Mouse (Mus musculus) limb, embryonic 14.5 days (tissue): Measurements from ENCODE around the gene Gyg. TPM values are rescaled to one million over a fixed set of nuclear protein-coding genes. Genes with fewer than 3 reads are reported as not detected.

Experiments used
- ATAC-seq: fragments of 200-750 bp; cut with Nextera tagmentation; 2 replicates; pipeline ENCODE4 v1.8.0; 2017; ENCODE audit warnings: low read depth, moderate number of reproducible peaks, moderate TSS enrichment; ENCODE audit not compliant: low FRiP score
- DNase-seq: peaks from one replicate; pipeline ENCODE4 v3.0.0-alpha.2; 2015; ENCODE audit warnings: low spot score
- H3K27ac ChIP-seq: fragments of 300-500 bp; sonication (generic); replicated peaks from 2 replicates; pipeline ENCODE4 v1.5.1; 2014; ENCODE audit warnings: low read depth, mild to moderate bottlenecking, low read length, moderate library complexity, mixed read lengths
- H3K27me3 ChIP-seq: fragments of 300-500 bp; sonication (generic); 2 replicates; pipeline ENCODE4 v1.6.1; 2014; ENCODE audit warnings: low read length, mixed read lengths; ENCODE audit not compliant: control insufficient read depth, insufficient read depth
- H3K36me3 ChIP-seq: fragments of 300-500 bp; sonication (generic); 2 replicates; pipeline ENCODE4 v1.6.1; 2014; ENCODE audit warnings: mild to moderate bottlenecking, low read length, moderate library complexity, mixed read lengths; ENCODE audit not compliant: control insufficient read depth, insufficient read depth
- H3K4me1 ChIP-seq: fragments of 300-500 bp; sonication (generic); 2 replicates; pipeline ENCODE4 v1.6.1; 2014; ENCODE audit warnings: antibody characterized with exemption, low read length, mixed read lengths; ENCODE audit not compliant: control insufficient read depth, insufficient read depth
- H3K4me2 ChIP-seq: fragments of 300-500 bp; sonication (generic); replicated peaks from 2 replicates; pipeline ENCODE4 v1.6.1; 2014; ENCODE audit warnings: low read depth, mild to moderate bottlenecking, low read length, moderate library complexity; ENCODE audit not compliant: severe bottlenecking
- H3K4me3 ChIP-seq: fragments of 300-500 bp; sonication (generic); replicated peaks from 2 replicates; pipeline ENCODE4 v1.5.1; 2014; ENCODE audit warnings: low read length
- H3K9ac ChIP-seq: fragments of 300-500 bp; sonication (generic); 2 replicates; pipeline ENCODE4 v1.6.1; 2014; ENCODE audit warnings: mild to moderate bottlenecking, low read depth, low read length, moderate library complexity; ENCODE audit not compliant: severe bottlenecking
- H3K9me3 ChIP-seq: fragments of 300-500 bp; sonication (generic); 2 replicates; pipeline ENCODE4 v1.6.1; 2016; ENCODE audit warnings: low read length; ENCODE audit not compliant: control insufficient read depth
- POLR2A ChIP-seq: fragments of 200-500 bp; IDR thresholded peaks from 2 replicates; pipeline ENCODE4 v1.8.0; 2012; ENCODE audit warnings: inconsistent platforms, mild to moderate bottlenecking, moderate library complexity, borderline replicate concordance; ENCODE audit not compliant: insufficient read depth, insufficient read length; ENCODE audit errors: extremely low read depth
- WGBS: fragments of 180-500 bp; shearing (Covaris S2); extraction: QIAGEN DNeasy Blood & Tissue Kit; methylation state at CpG from one replicate; pipeline ENCODE4 v1.1.7; 2014; 5-methylcytosine and 5-hydroxymethylcytosine counted together
- polyA plus RNA-seq, 2 experiments: library from polyadenylated mRNA; depleted of rRNA in 1 of 2; stranded (reverse) in 1 of 2; unstranded in 1 of 2; fragments of >200 nt; fragmentation: Nextera tagmentation in 1 of 2; extraction: Ambion mirVana in 1 of 2; gene quantifications; 2 replicates each; pipeline versions ENCODE4 v1.2.1 to v1.2.3; 2012 to 2014

Gyg gene
- 27.0 and 27.8 TPM in 2 replicates for polyA plus RNA-seq (2012; rRNA removed)
- 48.9 and 50.9 TPM in 2 replicates for polyA plus RNA-seq (2014; fragmentation: Nextera tagmentation; extraction: Ambion mirVana)

DNA sequence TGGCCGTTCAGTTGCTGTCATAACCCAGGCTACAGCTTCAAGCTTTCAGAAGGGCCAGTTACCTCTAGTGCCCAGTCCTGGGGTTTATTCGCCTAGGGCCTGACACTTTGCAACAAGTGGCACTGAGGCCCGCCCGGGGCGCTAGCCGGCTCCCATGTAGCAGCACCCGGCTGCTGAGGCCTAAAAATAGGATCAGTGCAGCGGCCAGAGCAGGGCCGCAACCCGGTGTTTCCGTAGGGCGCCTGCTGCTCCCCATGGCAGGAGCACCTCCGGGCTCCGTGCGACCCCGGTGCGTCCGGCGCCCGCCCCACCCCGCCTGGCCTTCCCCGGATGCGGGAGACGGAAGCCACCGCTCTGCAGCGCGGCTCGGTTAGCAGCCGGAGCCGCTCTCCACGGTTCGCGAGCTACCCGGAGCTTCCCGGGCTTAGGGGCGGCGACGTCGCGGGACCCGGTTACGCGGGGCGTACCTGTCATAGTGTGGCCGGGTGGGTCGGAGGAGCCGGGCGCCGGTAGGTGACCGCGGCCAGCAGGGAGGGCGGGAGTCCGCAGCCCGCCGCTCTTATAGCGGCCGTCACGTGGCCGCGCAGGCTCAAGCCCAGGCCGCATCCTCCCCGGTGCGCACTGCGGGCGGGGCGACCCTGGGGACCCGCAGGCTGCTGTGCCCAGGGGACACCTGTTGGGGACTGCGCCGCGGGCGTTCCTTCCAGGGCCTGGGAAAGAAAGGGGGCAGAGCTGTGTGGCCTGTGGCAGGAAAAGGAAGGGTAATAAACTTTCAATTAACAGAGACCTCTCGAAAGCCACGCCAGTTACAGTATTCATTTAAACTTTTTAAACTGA lies at the start of gene Gyg:
Gyg (minus strand) TSS at position 787 of the 837 bp plus-strand sequence.
- peak; percentile 88 for ATAC-seq
- H3K9me3 ChIP-seq, result no peaks in the 10 kb centered on the region
- H3K4me3 ChIP-seq, result peak within 1 kb of the TSS; percentile 75
- H3K27ac ChIP-seq, result no peak within 1 kb of the TSS
- DNase-seq, result peak; percentile 54
- peaks cover 9% of the 10 kb centered on the region; the same call in 1 of the 2 replicates for H3K4me1 ChIP-seq
- 2% methylated on average over 68 of the region's 73 CpGs for WGBS
- H3K4me2 ChIP-seq, result peak within 1 kb of the TSS; percentile 88
- H3K36me3 ChIP-seq, result peaks cover 4% of the 10 kb centered on the region; the same call in 1 of the 2 replicates
- peak within 1 kb of the TSS; percentile 89 for H3K9ac ChIP-seq
- no peaks in the 10 kb centered on the region for H3K27me3 ChIP-seq
- TF ChIP-seq POLR2A, result no peak

DNA sequence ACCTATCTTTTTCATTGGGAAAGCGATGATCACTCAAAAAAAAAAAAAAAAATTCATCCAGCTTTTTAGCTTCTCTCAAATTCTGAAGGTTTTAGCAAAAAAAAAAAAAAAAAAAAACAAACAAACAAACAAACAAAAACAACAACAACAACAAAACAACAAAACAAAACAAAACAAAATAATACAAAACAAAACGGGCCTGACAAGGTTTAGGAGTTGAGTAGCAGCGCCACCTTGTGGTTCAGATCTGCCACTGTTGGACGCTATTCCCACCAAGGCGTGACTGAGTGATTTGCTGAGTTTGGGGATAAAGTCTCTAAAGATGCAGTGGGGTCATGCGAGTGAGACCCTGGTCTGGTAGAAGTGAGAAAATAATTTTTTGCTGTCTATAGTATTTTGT lies 43.8 kb upstream of the Gyg start:
- H3K36me3 ChIP-seq, result no peaks in the 10 kb centered on the region
- DNase-seq, result peak; percentile 65
- H3K4me3 ChIP-seq, result no peak overlapping the region
- H3K9me3 ChIP-seq, result no peaks in the 10 kb centered on the region
- TF ChIP-seq POLR2A, result no peak
- H3K9ac ChIP-seq, result no peak overlapping the region
- 26% methylated on average over 6 of the region's 6 CpGs for WGBS
- H3K27ac ChIP-seq, result no peak overlapping the region
- H3K4me2 ChIP-seq, result no peak overlapping the region
- peak; percentile 73 for ATAC-seq
- no peaks in the 10 kb centered on the region for H3K4me1 ChIP-seq
- no peaks in the 10 kb centered on the region for H3K27me3 ChIP-seq

DNA sequence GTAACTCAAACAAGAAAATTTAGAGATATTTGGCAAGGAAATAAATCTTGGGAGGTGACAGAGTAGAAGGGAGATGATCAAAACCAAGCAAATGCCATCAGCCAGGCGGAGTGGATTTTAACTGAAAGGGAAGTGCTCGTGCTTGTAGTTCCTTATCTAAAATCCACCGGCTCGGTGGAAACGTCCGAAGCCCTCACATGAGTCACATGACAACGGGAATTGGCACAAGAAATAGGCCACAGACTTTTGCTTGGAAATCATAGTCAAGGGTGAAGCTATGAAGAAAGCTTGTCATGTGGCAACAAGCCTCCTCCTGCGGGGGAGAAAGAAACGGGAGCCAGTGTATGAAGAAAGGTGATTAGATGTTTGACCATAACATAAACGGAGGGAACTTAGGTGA lies 42.8 kb upstream of the Gyg start:
- Histone ChIP-seq H3K4me2 (no peak overlapping the region), H3K4me1 (no peaks in the 10 kb centered on the region), H3K27me3 (no peaks in the 10 kb centered on the region), H3K27ac (no peak overlapping the region), H3K9ac (no peak overlapping the region), H3K4me3 (no peak overlapping the region), H3K9me3 (no peaks in the 10 kb centered on the region), H3K36me3 (no peaks in the 10 kb centered on the region)
- no peak for DNase-seq
- ATAC-seq, result no peak
- WGBS, result 79% methylated on average over 10 of the region's 10 CpGs
- TF ChIP-seq POLR2A, result no peak

DNA sequence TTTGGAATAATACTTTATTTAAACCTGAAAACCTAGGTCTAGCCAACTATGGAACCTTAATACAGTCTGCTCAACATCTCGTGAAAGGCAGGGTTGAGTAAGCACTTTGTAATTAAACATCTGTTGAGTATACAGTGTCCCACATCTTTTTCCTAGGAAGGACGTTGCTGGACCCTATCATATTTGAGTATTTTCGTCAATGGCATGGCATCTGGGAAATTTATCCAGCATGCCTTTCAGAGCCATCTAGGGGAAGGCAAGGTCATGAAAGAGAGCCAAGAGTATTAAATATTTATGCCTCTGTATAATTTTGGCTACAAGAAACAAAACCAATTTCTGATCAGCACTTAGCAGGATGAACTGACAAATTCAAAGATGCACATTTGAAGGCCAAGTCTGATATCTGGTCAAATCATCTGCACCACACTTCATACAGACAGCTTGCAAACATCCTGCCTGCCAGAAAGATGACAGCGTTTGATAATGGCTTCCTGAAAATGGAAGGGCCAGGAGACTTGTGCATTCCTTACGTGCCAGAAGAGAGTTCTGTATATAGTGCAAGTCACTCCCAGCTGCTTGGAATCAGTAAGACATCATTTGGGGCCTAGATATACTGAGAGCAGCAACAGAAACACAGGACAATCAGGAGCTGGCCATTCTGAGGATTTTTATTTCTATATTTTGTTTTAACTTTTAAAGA lies 34.0 kb upstream of the Gyg start:
- TF ChIP-seq POLR2A, result no peak
- ATAC-seq (no peak), DNase-seq (no peak)
- no peak overlapping the region for H3K9ac ChIP-seq
- H3K27me3 ChIP-seq, result no peaks in the 10 kb centered on the region
- 57% methylated on average over 5 of the region's 5 CpGs for WGBS
- H3K27ac ChIP-seq, result no peak overlapping the region
- no peaks in the 10 kb centered on the region for H3K36me3 ChIP-seq
- H3K4me1 ChIP-seq, result no peaks in the 10 kb centered on the region
- H3K4me2 ChIP-seq, result no peak overlapping the region
- H3K4me3 ChIP-seq, result no peak overlapping the region
- no peaks in the 10 kb centered on the region for H3K9me3 ChIP-seq

DNA sequence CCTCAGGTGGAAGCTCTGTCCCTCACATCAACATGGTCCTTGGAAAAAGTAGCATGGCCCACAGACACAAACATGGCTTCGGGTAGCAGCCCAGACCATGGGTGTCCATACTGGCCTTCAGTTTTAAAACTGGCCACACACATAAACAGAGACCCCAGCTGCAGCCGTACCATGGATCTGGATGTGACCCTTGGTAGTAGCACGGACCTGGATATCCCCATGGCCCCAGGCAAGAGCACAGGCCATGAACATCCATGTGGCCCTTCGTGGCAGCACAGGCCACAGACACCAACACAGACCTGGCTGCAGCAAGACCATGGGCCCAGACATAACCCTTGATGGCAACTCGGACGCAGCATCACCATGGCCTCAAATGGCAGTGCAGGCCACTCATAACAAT lies 17.3 kb upstream of the Gyg start:
- no peaks in the 10 kb centered on the region for H3K27me3 ChIP-seq
- H3K4me2 ChIP-seq, result no peak overlapping the region
- WGBS, result 94% methylated on average over 6 of the region's 6 CpGs
- H3K27ac ChIP-seq, result no peak overlapping the region
- H3K4me1 ChIP-seq, result no peaks in the 10 kb centered on the region
- no peak overlapping the region for H3K9ac ChIP-seq
- no peaks in the 10 kb centered on the region for H3K9me3 ChIP-seq
- no peak for DNase-seq
- no peak overlapping the region for H3K4me3 ChIP-seq
- TF ChIP-seq POLR2A, result no peak
- H3K36me3 ChIP-seq, result no peaks in the 10 kb centered on the region
- ATAC-seq, result no peak
